Mouse (Mus musculus) NIH3T3 (cell line): ENCODE results near the gene Hadhb.
A peak's percentile ranks its signal among the peaks of the same experiment; 100 is the strongest.
"Not testable (repeated sequence)": the region's sequence is repeated elsewhere in the genome, so short reads cannot be mapped to it uniquely, and the experiment has no call there.

Experiments used
- DNase-seq: peaks from one replicate; pipeline ENCODE4 v3.0.0-alpha.2; 2012; ENCODE audit warnings: low read depth

The Hadhb gene

DNA sequence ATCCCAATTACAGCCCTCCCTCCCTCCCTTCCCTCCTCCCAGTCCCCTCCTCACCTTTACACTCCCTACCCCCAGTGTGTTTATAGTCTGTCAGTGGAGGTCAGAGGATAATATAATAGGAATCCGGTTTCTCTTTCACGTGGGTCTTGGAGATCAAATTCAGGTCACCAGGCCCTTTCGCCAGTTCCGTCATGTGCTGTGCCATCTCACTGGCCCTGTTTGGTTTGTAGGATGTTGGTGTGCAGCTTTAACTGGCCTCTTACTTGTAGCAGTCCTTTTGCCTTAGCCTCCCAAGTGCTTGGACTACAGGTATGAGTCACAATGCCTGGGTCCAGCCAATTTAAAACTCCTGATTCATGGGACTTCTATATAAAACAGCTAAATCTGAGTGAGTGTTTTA lies 20.8 kb downstream of the Hadhb start:
- DNase-seq = peak; percentile 55

DNA sequence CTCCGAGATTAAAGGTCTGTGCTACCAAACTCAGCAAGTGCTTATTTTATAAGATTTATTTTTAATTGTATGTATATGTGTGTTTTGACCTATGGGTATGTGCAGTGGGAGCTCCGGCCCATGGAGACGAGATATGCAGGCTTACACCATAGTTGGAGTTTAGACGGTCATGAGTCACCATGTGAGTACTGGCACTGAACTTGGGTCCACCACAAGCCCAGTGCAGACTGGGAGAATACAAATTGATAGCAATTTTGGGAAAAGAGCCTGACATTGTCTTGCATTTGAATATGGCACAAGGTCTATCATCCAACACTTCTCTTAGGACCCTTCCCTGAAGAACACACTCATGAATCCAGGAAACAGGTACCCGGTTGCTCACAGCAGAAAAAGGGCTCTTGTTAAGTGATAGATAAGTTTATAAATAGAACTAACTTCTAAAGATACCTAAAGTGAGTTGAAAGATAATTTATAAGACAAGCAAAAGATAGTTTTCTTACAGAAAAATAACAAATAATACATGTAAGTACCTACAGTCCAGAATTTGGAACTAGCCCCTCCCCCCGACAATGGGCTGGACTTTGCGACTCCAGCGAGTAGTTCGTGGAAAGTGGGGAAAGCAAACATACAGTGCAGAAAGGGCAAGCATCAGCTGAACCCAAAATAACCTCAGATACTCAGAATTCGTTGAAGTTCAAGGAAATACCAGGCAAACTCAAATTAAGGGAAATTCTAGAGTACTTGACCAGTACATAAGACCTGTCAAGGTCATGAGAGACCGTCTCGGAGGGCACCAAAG lies 32.8 kb downstream of the Hadhb start:
- DNase-seq = peak; percentile 21

DNA sequence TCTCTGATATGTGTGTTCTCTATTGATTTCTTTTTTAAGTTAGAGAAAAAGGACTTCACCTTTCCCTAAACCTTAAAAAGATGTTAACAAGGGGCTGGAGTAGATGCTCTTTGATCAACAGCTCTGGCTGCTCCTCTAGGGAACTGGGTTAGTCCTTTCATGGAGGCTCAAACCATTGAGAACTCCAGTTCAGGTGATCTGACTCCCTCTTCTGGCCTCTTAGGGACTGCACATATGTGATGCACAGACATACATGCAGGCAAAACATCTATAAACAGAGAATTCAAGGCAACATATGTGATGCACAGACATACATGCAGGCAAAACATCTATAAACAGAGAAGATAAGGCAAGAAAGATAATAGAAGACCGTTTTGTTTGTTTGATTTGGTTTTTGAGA lies 37.4 kb downstream of the Hadhb start:
- DNase-seq = peak; percentile 37

DNA sequence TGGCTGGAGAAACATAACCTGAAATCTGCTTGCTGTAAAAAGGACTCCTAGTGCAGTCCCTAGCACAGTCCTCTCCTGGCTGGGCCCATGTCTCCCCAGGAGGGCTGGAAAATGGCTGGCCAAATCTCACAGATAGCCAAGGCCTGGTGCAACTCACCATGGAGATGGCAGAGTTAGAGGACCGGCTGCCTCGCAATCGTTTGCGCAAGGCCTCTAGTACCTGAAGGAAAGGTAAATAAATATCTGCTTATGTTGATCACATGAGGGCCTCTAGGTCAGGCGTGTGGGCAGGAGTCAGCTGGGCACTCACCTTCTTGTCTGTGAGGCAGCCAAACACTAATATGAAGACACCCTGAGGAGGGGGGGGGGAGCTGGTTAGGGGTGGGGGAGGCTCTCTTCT lies 40.3 kb downstream of the Hadhb start:
- DNase-seq = no peak

DNA sequence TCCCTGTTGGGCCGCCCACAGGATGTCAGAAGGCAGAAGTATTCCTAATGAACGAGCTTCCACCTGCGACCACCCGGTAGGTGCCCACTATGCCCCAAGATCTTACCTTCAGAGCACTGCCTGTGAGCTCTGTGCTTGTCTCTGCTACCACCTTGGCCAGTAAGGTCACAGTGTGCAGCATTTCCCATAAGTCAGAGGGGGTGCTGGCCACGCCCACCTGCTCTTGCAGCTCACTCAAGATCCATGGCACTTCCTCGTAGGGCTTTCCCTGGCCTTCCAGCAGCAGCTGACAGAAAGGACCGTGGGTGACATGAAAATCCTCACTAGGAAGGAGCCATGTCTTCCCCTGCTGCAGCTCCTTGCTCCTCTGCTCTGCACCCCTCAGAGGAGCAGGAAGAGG lies 43.2 kb downstream of the Hadhb start:
- DNase-seq = no peak

DNA sequence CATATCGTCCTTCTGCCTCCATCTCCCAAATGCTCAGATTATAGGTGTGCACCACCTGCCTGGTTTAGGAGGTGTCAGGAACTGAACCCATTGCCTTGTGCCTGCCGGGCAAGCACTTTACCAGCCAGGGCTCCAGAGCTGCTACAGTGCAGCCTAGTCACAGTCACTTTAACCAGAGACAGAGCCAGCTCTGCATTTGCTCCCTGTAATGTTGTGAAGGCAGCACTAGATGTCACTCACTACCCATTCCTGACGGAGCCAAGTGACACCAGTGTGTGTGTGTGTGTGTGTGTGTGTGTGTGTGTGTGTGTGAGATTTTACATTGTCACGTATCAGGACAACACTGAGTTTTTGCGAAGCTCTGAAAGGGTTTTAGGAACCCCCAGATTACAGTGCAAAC lies 46.5 kb downstream of the Hadhb start:
- peak; percentile 65 for DNase-seq

DNA sequence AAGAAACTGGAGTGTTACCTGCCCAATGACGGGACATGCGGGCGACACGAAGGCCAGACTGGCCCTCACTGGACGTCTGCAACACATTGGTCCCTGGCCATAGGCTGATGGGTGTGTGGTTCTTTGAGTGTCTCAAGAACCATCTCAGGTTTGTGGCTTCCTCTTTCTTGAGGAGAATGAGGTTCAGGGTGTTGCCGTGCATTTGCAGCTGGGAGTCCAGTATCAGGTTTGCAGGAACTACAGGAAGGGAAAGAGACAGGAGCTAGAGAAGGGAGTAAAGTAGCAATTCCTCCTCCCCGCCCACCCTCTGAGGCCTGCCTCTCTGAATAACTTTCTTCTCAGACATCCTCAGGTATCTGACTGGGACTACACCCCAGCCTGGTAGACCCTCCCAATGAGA lies 47.2 kb downstream of the Hadhb start:
- no peak for DNase-seq

DNA sequence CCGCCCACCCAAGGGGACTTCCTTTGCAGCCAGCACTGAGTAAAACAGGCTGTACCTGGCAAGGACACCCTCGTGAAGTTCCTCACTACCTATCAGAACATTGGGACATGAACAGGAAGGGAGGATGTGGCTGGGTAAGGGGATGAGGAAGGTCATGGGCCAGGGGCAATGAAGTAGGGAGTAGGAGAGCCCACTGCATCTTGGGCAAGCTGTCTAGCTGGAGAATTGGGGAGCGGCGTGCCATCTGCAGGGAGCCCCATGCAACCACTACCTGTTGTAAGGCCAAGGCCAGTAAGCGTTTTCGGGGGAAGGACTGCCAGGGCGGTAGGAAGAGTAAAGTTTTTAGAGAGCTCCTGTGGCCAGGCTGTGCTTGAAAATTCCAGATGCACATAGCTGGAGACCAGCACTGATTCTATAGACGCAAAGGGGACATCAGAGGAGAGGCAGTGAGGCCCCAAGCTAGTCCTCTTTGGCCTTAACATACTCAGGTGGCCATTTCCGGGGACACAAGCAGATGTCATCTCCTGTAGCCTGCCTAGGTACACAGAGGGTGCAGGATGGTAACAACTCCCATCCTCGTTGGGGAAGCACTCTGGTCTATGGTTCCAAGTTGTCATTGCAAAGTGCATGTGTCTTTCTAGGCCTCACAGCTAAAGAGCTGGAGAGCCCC lies 48.3 kb downstream of the Hadhb start:
- no peak for DNase-seq

DNA sequence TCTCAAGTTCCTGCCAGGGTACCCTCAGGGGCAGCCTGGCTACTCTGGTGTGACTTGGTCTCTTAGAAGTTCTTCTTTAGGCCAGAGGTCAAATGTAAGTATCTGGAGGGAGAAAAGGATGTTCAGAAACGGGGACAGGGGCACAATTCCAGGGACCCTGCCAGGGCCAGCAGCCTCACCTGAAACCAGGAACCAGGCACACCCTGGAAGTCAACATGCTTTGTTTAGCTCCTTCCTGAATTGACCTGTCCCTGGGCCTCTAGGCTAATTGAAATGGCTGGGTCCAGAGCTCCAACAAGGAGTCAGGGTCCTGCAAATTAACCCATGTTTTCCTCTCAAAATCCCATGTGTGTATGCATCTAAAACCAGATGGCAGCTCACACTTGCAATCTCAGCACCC lies 49.4 kb downstream of the Hadhb start:
- DNase-seq = no peak

DNA sequence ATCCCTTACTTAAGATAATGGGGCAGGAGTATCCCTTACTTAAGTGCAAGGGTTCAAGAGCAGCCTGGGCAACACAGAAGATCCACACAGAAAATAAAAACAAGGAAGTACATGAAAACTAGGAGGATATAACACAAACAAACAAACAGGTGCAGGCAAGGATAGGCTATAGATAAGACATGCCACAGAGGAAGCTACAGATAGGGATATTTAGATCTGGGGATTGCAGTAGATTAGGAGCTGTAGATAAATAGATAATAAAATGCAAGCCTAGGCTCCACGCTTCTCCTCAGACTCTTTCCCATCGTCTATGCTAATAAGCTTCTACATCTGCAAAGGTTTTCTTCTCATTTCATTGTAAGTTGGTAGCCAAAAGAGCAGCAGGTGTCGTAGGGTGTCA lies 50.0 kb downstream of the Hadhb start:
- DNase-seq = no peak

DNA sequence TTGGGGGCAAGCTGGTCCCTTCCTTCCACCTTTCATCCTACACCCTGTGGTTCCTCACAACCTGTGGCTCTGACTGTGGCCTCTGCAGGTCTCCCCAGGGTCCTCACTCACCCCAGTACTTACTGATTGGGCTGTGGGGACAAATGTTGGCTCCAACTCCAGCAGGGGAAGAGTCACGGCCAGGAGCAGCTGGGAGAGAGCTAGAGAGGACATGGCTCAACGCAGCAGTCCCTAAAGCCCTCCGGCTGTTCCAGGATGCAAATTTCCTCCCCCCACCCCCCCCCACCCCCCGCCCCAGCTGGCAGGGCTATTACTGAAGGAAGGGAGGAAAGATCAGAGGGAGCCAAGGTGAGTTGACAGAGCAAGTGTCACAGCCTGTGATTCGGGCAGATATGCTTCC lies 50.4 kb downstream of the Hadhb start, which contains the start of gene Adgrf3:
Gene Adgrf3, minus strand, starts transcription at position 230 of the 400 bp plus-strand sequence.
- DNase-seq = no peak

DNA sequence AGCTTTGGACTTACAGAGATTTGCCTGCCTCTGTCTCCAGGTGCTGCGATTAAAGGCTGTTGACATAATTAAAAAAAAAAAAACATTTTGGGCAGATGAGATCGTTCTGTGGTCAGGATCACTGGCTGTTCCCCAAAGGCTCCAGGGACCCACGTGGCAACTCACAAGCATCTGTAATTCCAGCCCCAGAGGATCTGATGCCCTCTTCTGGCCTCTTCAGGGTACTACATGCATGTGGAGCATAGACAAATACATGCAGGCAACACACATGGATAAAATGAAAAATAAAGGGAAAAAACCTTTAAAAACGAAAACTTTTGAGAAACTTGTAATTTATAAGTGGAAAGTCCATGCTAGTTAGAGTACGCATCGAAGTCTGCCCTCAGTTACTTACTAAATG lies 52.2 kb downstream of the Hadhb start:
- peak; percentile 68 for DNase-seq

DNA sequence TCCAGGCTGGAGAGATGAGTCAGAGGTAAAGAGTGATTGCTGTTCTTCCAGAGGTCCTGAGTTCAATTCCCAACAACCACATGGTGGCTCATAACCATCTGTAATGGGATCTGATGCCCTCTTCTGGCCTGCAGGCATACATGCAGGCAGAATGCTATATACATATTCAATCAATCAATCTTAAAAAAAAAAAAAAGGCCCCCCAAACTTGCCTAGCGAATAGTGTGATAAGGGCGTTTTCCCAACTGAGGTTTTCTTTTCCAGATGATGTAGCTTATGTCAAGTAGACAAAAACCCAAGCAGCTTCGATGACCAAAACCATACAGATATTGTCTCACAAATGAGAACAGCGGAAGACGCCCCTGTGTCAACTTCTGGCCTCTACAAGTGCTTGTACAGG lies 55.7 kb downstream of the Hadhb start:
- not testable (repeated sequence) for DNase-seq

DNA sequence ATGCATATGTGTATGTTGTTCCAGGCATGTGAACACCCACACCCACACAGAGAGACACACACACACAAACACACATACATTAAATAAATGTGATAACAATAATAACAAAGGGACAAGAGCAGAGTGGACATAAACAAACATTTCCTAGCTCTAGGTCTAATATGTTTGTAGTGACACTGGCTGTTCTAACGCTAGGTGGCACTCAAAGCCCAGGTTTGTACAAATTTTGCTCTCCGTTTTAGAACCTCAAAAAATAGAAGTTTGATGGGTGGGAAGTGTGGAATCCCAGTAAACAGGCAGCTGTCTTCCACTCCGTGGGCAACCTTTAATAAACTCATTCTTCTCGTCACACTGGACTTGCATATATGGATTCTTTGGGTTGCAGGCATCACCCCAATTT lies 59.8 kb downstream of the Hadhb start:
- peak; percentile 85 for DNase-seq

DNA sequence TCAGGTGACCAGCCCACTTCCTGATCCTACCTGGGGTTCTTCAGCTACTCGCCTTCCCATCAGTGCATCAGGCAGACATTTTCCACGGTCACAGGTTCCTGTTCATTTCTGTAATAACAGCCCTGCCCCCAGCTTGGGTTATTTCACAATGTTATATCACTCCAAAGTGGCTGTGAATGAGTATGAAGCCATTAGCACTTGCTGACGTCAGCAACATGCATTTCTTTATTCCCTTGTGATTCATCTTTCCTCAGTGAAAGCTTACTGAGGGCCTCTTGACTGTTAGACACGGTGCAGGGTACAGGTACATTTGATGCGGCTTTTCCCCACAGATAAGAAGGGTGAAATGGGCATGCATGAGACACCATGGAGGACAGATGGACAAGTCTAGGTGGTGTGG lies 60.9 kb downstream of the Hadhb start:
- DNase-seq = peak; percentile 70

DNA sequence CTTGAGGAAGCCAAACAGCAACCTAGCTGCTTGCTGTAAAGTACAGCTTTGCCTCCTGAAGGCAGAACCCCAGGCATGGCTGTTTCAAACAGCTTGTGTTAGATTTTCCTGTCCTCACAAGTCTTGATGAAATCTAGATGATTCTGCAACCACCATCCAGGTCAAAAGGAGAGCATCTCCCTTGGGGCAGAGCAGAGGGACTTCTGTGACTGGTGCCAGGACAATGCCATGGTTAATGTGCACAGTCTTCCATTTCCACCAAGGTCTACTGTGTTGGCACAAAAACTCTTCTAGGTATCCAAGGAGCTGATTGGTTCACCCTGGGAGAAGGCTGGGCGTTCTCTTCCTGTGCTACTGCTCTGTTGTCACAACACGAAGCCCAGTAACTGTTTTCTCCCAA lies 64.7 kb downstream of the Hadhb start:
- no peak for DNase-seq

DNA sequence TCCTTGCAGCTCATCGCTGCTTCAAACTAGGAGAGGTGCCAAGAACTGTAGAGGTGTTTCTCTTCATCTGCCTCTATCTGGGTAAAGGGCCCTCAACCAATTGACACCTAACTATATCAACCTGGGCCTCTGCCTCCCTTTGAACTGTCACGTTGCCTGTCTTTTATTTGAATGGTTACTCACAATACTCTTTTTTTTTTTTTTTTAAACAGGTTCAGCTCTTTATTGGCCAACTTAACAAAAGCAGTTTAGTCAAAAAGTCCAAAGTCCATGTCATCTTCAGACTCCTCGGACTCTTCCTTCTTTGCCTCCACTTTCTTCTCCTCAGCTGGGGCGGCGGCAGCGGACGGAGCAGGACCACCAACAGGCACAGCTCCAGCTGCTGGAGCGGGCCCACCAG lies 65.6 kb downstream of the Hadhb start:
- DNase-seq = no peak

DNA sequence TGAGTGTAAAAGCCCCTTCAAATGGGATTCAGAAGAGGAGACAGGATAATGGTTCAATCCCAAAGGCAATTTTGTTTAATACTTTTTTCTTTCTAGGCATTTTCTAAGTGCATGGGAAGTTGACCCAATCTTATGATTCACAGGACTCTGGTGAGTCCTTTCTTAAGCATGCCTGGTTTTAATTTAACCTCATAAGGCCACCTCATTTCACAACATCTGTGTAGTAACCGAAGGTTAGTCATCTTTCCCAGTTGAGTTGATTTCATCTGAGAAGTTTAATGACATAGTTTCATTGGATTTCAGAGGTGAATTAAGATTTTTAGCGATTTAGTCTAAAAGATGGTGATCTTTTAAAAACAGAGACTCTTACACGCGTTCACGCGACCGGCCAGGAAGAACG lies 67.6 kb downstream of the Hadhb start:
- DNase-seq = peak; percentile 82

DNA sequence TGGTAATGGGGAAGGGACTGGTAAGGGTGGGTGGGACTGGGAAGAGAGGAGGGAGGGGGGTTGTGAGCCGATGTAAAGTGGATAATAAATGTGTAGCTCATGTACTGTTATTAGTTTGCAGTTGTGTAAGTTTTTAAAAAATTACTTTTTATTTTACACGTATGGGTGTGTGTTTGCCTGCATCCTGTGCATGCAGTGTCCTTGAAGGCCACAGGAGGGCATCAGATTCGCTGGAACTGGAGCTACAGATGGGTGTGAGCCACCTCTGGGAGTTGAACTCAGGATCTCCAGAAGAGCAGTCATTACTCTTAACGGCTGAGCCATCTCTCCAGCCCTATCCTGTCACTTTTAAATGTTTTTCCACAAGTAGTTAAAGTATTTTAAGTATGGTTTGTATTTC lies 75.9 kb downstream of the Hadhb start:
- DNase-seq = peak; percentile 69

DNA sequence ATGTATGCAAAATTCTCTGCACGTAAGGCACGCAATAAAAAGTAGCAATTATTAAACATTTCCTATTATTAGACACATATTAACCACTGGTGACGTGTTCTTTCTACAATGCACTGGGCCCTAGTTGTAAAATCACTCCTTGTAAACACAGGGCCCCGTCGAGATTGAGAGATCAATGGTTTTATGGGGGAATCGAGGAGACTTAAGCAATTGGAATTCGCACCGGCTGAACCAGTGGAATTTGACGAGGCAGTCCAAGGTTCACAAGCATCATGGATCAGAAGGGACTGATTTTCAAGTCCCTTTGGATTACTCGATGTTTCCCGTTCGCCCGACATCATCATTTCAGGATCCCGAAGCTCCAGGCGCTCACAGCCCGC lies 76.8 kb downstream of the Hadhb start:
- DNase-seq = no peak

DNA sequence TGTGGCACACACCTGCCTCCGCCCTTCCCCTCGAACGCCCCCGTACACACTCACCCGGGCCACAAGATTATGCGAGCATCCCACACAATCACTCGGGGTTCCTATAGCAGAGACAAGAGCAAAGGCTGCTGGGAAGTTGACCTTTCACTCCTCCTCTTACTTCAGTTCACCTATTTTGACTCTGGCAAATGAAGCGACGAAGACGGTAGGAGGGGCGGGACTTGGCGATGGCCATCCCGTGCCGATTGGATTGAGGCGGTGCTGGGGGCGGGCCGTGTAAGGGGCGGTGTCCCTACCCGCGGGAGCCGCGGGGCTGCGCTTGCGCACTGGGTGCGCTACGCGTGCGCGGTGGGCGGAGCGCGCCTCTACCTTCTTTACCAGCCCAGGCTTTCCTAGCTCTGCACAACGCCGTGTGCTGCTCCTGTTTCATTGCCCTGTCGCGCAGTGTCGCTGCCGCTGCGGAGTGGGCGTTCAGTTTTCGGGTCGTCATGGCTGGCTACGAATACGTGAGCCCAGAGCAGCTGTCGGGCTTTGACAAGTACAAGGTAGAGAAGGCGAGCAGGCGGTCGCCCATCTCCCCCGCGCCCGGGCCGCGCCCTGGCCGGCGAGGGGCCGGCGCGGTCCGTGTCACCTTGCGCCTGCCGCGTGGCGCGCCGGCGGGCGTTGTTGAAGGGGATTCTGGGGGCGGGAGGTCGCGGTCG lies 77.4 kb downstream of the Hadhb start, which contains the start of gene Selenoi:
Gene Selenoi, plus strand, starts transcription at position 311 of the 701 bp plus-strand sequence.
- DNase-seq = peak; percentile 99

DNA sequence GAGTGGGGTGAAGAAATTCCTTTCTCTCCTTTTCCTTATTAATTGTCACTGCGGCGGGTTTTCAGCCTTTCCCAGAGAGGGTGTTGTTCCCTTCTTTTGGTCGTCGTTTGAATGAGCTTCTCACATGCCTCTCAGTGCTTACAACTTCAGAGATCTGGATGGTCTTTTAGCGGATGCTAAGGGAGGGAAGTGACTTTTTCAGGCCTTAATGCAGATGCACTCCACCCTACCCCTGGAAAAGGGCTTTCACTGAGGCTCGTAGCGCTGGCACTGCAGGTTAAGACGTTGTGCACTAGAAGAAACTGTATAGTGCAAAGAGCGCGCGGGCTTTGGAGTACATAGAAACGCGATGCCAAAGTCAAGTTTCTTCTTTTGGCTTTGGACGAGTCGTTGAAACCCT lies 78.0 kb downstream of the Hadhb start:
- DNase-seq = peak; percentile 34

DNA sequence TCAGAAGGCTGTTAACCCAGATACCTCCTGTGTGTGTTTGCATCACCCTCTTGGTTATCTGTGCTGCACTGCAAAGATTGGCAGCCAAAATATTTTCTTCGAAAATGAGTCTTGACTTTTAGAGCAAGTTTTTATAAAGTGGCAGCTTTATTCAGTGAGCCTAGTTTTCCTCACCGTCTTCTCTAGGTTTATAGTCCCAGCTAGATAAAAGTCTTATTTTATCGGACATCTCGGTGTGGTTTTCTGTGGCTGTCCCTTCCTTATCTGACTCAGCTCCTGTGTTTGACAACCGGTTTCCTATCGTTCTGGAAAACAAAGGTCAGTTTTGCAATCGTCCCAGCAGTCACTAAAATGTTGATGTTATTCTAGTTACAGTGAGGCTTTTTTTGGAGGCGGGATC lies 78.9 kb downstream of the Hadhb start:
- DNase-seq = no peak
